Mouse (Mus musculus) MEL (cell line): ENCODE data around the gene Lmod3.

ENCODE experiments used
- BHLHE40 ChIP-seq: IDR thresholded peaks from 2 replicates; pipeline ENCODE4 v1.6.1; 2012; ENCODE audit warnings: low read depth, mild to moderate bottlenecking, inconsistent platforms, low read length, improper control_type of control experiment, borderline replicate concordance
- CHD2 ChIP-seq: IDR thresholded peaks from 2 replicates; pipeline ENCODE4 v1.6.1; 2011; ENCODE audit warnings: low read length, improper control_type of control experiment
- CTCF ChIP-seq, 3 experiments: IDR thresholded peaks in 2 of 3; conservative IDR thresholded peaks in 1 of 3; 2 replicates each; pipeline ENCODE4 v1.5.1; 2011 to 2012; ENCODE audit warnings: low read length in 3 of 3, low read depth in 2 of 3, mild to moderate bottlenecking in 2 of 3, improper control_type of control experiment in 1 of 3, inconsistent platforms in 1 of 3, mixed read lengths in 1 of 3, moderate library complexity in 1 of 3; ENCODE audit not compliant: control insufficient read depth in 1 of 3, insufficient read depth in 1 of 3, poor library complexity in 1 of 3, severe bottlenecking in 1 of 3
- ETS1 ChIP-seq: IDR thresholded peaks from 2 replicates; pipeline ENCODE4 v1.6.1; 2012; ENCODE audit warnings: low read depth, mild to moderate bottlenecking, inconsistent platforms, low read length, improper control_type of control experiment, moderate library complexity
- GATA1 ChIP-seq: IDR thresholded peaks from 2 replicates; pipeline ENCODE4 v1.6.1; 2011; ENCODE audit warnings: low read depth, low read length, improper control_type of control experiment
- HCFC1 ChIP-seq: IDR thresholded peaks from 2 replicates; pipeline ENCODE4 v1.6.1; 2012; ENCODE audit warnings: low read depth, mild to moderate bottlenecking, inconsistent platforms, low read length, improper control_type of control experiment, moderate library complexity
- MAX ChIP-seq: IDR thresholded peaks from 2 replicates; pipeline ENCODE4 v1.6.1; 2011; ENCODE audit warnings: low read length, improper control_type of control experiment
- POLR2A ChIP-seq, 2 experiments: IDR thresholded peaks; 2 replicates each; pipeline ENCODE4 v1.6.1; 2011 to 2012; ENCODE audit warnings: low read length in 2 of 2, mild to moderate bottlenecking in 2 of 2, control low read depth in 1 of 2, improper control_type of control experiment in 1 of 2, low read depth in 1 of 2, moderate library complexity in 1 of 2; ENCODE audit not compliant: control insufficient read depth in 1 of 2, insufficient read depth in 1 of 2, poor library complexity in 1 of 2
- POLR2AphosphoS2 ChIP-seq: IDR thresholded peaks from 2 replicates; pipeline ENCODE4 v1.6.1; 2011; ENCODE audit warnings: low read length, improper control_type of control experiment
- SMC3 ChIP-seq: IDR thresholded peaks from 2 replicates; pipeline ENCODE4 v1.6.1; 2011; ENCODE audit warnings: low read depth, low read length, improper control_type of control experiment
- TAL1 ChIP-seq: IDR thresholded peaks from 2 replicates; pipeline ENCODE4 v1.6.1; 2012; ENCODE audit warnings: mild to moderate bottlenecking, inconsistent platforms, low read length, moderate library complexity, mixed read lengths
- UBTF ChIP-seq: IDR thresholded peaks from 2 replicates; pipeline ENCODE4 v1.6.1; 2012; ENCODE audit warnings: low read depth, mild to moderate bottlenecking, inconsistent platforms, low read length, improper control_type of control experiment, moderate library complexity, borderline replicate concordance; ENCODE audit not compliant: insufficient read depth
- USF2 ChIP-seq, 2 experiments: IDR thresholded peaks; 2 replicates each; pipeline ENCODE4 v1.6.1; 2011 to 2012; ENCODE audit warnings: improper control_type of control experiment in 2 of 2, low read length in 2 of 2, borderline replicate concordance in 1 of 2, inconsistent platforms in 1 of 2, low read depth in 1 of 2, mild to moderate bottlenecking in 1 of 2; ENCODE audit not compliant: insufficient read depth in 1 of 2

DNA sequence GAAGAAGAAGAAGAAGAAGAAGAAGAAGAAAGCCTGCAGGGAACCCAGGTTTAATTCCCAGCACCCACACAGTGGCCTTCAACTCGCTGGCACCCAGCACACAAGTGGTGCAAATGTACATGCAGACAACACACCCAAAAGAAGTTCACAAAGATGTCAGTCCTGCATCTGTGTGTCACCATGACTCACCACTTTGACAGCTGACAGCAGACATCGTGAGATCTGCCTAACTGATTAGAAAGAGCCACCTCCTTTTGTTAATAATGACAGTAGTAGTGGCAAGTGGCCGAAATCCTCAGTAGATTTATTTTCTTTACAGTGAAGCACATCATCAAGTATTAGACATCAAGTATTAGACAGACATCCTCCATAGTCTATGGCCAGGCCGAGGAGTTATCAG is 45.5 kb downstream of the Lmod3 start:
- TF ChIP-seq USF2 (IDR thresholded peaks at IDR 0.05; ENCODE audit: borderline replicate concordance in 1 of 2, insufficient read depth in 1 of 2, low read depth in 1 of 2, low read length in 2 of 2) (no peak), MAX (no peak), BHLHE40 (no peak), TAL1 (no peak), POLR2A (IDR thresholded peaks at IDR 0.05; ENCODE audit: control insufficient read depth in 1 of 2, insufficient read depth in 1 of 2, low read depth in 1 of 2, low read length in 2 of 2, poor library complexity in 1 of 2) (no peak), CTCF (IDR thresholded peaks at IDR 0.05 in 2 of 3, conservative IDR thresholded peaks at IDR 0.05 in 1 of 3; ENCODE audit: control insufficient read depth in 1 of 3, insufficient read depth in 1 of 3, low read depth in 2 of 3, low read length in 3 of 3, poor library complexity in 1 of 3, severe bottlenecking in 1 of 3) (no peak), CHD2 (no peak), SMC3 (no peak), HCFC1 (no peak), POLR2AphosphoS2 (no peak), UBTF (no peak), GATA1 (peak; percentile 89), ETS1 (peak; percentile 99)
